ENCODE assay signal across 8 mouse cellular contexts in the genomic region with DNA sequence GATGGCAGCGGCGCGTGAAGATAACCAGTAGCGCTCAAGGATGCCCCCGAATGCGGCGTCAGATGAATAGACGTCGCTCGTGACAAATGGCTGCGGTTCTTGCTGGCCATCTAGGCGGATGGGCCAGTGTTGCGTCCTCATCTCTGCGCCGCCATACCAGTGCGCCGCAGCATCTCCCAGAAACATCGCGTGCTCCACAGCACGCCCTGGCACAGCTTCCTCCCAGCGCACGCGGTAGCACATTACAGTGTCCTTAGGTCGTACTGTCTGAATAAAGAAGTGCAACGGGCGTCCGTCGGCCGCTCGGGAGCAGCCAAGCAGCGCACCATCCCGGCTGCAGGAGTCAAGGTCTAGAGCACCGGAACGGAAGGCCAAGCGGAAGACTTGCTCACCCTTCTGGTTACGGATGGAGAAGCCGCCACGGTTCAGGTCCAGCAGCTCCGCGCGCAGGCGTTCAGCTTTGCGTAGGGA. TPM values are rescaled to one million over a fixed set of nuclear protein-coding genes. Genes with fewer than 3 reads are reported as not detected.
DNase-seq lines count a peak whose midpoint lies in the region; ATAC-seq lines count a peak whose summit lies in the region.

No protein-coding gene starts in this region.

- H3K4me2 ChIP-seq in intestine, embryonic 14.5 days (ENCODE audit: low read length), result peak overlapping the region; percentile 42
- H3K4me2 ChIP-seq in midbrain, embryonic 11.5 days, result peak overlapping the region; percentile 39

- 2% methylated on average over 43 of the region's 43 CpGs for WGBS in heart, embryonic 10.5 days
- WGBS in intestine, embryonic 14.5 days, result 8% methylated on average over 43 of the region's 43 CpGs
- WGBS in midbrain, embryonic 11.5 days, result 2% methylated on average over 43 of the region's 43 CpGs

- peaks cover 36% of the 10 kb centered on the region for H3K4me1 ChIP-seq in heart, embryonic 10.5 days
- peaks cover 17% of the 10 kb centered on the region; the same call in 1 of the 2 replicates for H3K4me1 ChIP-seq in intestine, embryonic 14.5 days (replicated peaks; ENCODE audit: control insufficient read depth, insufficient read depth, low read length)
- H3K4me1 ChIP-seq in midbrain, embryonic 11.5 days (ENCODE audit: control insufficient read depth, insufficient read depth, low read length), result peaks cover 30% of the 10 kb centered on the region

- H3K36me3 ChIP-seq in heart, embryonic 10.5 days, result no peaks in the 10 kb centered on the region
- no peaks in the 10 kb centered on the region for H3K36me3 ChIP-seq in intestine, embryonic 14.5 days (ENCODE audit: control insufficient read depth, insufficient read depth, low read length)
- H3K36me3 ChIP-seq in midbrain, embryonic 11.5 days (ENCODE audit: control insufficient read depth, insufficient read depth, low read length), result no peaks in the 10 kb centered on the region; the same call in 1 of the 2 replicates

- DNase-seq in heart, embryonic 10.5 days (ENCODE audit: low spot score), result no peak
- no peak for DNase-seq in heart, adult 8-10 months (ENCODE audit: low spot score)
- peak; percentile 73 for DNase-seq in intestine, embryonic 14.5 days (ENCODE audit: low spot score)
- DNase-seq in midbrain, embryonic 11.5 days (ENCODE audit: low spot score, missing footprints), result peak; percentile 96
- DNase-seq in left cerebral cortex, adult 9 months (ENCODE audit: low spot score in 2 of 2), result no peak
- no peak for DNase-seq in right cerebral cortex, postnatal 25 days
- DNase-seq in cerebellum, adult 11 months, result no peak

- no peak overlapping the region for H3K27ac ChIP-seq in heart, embryonic 10.5 days
- H3K27ac ChIP-seq in intestine, embryonic 14.5 days (ENCODE audit: low read depth), result no peak overlapping the region
- H3K27ac ChIP-seq in midbrain, embryonic 11.5 days (ENCODE audit: low read depth, low read length), result no peak overlapping the region

- H3K9me3 ChIP-seq in heart, embryonic 10.5 days, result no peaks in the 10 kb centered on the region
- H3K9me3 ChIP-seq in intestine, embryonic 14.5 days (ENCODE audit: control insufficient read depth, low read length), result no peaks in the 10 kb centered on the region
- H3K9me3 ChIP-seq in midbrain, embryonic 11.5 days (ENCODE audit: control insufficient read depth, low read length), result no peaks in the 10 kb centered on the region

- 0 out of 2 replicates have a peak, but pooled peaks have one; percentile 11 for ATAC-seq in common myeloid progenitor, adult 5-6 weeks (replicated peaks; ENCODE audit: low read depth, poor library complexity, severe bottlenecking)
- no peak for ATAC-seq in intestine, embryonic 14.5 days (replicated peaks; ENCODE audit: low FRiP score, low TSS enrichment, low read depth)
- ATAC-seq in midbrain, embryonic 11.5 days (ENCODE audit: low FRiP score), result no peak

- H3K4me3 ChIP-seq in heart, embryonic 10.5 days, result peak overlapping the region; percentile 56
- H3K4me3 ChIP-seq in intestine, embryonic 14.5 days (ENCODE audit: low read depth, low read length), result peak overlapping the region; percentile 31
- H3K4me3 ChIP-seq in midbrain, embryonic 11.5 days (ENCODE audit: low read depth, low read length), result peak overlapping the region; percentile 28

- peaks cover 87% of the 10 kb centered on the region for H3K27me3 ChIP-seq in heart, embryonic 10.5 days (ENCODE audit: insufficient read depth, poor library complexity, severe bottlenecking)
- peaks cover 59% of the 10 kb centered on the region for H3K27me3 ChIP-seq in intestine, embryonic 14.5 days (replicated peaks; ENCODE audit: control insufficient read depth, insufficient read depth, low read length)
- H3K27me3 ChIP-seq in midbrain, embryonic 11.5 days (ENCODE audit: control insufficient read depth, insufficient read depth, low read length), result peaks cover 56% of the 10 kb centered on the region

- H3K9ac ChIP-seq in intestine, embryonic 14.5 days (ENCODE audit: low read length), result no peak overlapping the region
- H3K9ac ChIP-seq in midbrain, embryonic 11.5 days (ENCODE audit: low read length), result peak overlapping the region; percentile 20; the same call in 1 of the 2 replicates

RNA-seq across cellular contexts. Expression of gene AI464131, which starts 3.9 kb away (rescaled TPM):
- 2.9 and 3.2 TPM in 2 replicates for polyA plus RNA-seq in heart, embryonic 10.5 days (2016; fragmentation: Nextera tagmentation; extraction: Ambion mirVana)
- total RNA-seq in heart, adult 8-10 months (2022), result 10 to 100 TPM; 12.6 to 16.0 (median 13.7) TPM
- 0.09 TPM in 1 of 2 replicates, not detected in the other for total RNA-seq in common myeloid progenitor, adult 5-6 weeks (2017)
- 6.1 and 6.9 TPM in 2 replicates for polyA plus RNA-seq in intestine, embryonic 14.5 days (2014; fragmentation: Nextera tagmentation; extraction: Ambion mirVana)
- 6.9 and 7.6 TPM in 2 replicates for polyA plus RNA-seq in midbrain, embryonic 11.5 days (2014; fragmentation: Nextera tagmentation; extraction: Ambion mirVana)

RNA-seq across cellular contexts. Expression of gene 1110017D15Rik, which starts 18.2 kb away (rescaled TPM):
- polyA plus RNA-seq in heart, embryonic 10.5 days (2016; fragmentation: Nextera tagmentation; extraction: Ambion mirVana), result 1.0 TPM in 1 of 2 replicates, not detected in the other
- under 1 TPM in 1 of 4 experiments, not detected in 3; 0.41 TPM for total RNA-seq in heart, adult 8-10 months (2022)
- 0.58 TPM in 1 of 2 replicates, not detected in the other for total RNA-seq in common myeloid progenitor, adult 5-6 weeks (2017)
- polyA plus RNA-seq in intestine, embryonic 14.5 days (2014; fragmentation: Nextera tagmentation; extraction: Ambion mirVana), result 0.61 and 0.83 TPM in 2 replicates
- polyA plus RNA-seq in midbrain, embryonic 11.5 days (2014; fragmentation: Nextera tagmentation; extraction: Ambion mirVana), result 3.6 and 4.6 TPM in 2 replicates

RNA-seq across cellular contexts. Expression of gene Nudt2, which starts 34.0 kb away (rescaled TPM):
- polyA plus RNA-seq in heart, embryonic 10.5 days (2016; fragmentation: Nextera tagmentation; extraction: Ambion mirVana), result 48.1 and 56.6 TPM in 2 replicates
- 10 to 100 TPM; 32.9 to 48.6 (median 39.2) TPM for total RNA-seq in heart, adult 8-10 months (2022)
- 21.6 and 32.4 TPM in 2 replicates for total RNA-seq in common myeloid progenitor, adult 5-6 weeks (2017)
- 57.7 and 58.7 TPM in 2 replicates for polyA plus RNA-seq in intestine, embryonic 14.5 days (2014; fragmentation: Nextera tagmentation; extraction: Ambion mirVana)
- polyA plus RNA-seq in midbrain, embryonic 11.5 days (2014; fragmentation: Nextera tagmentation; extraction: Ambion mirVana), result 70.2 and 70.3 TPM in 2 replicates

RNA-seq across cellular contexts. Expression of gene Kif24, which starts 34.3 kb away (rescaled TPM):
- polyA plus RNA-seq in heart, embryonic 10.5 days (2016; fragmentation: Nextera tagmentation; extraction: Ambion mirVana), result 6.9 and 9.1 TPM in 2 replicates
- total RNA-seq in heart, adult 8-10 months (2022), result under 1 TPM; 0.22 to 0.63 (median 0.43) TPM
- 10.0 and 22.2 TPM in 2 replicates for total RNA-seq in common myeloid progenitor, adult 5-6 weeks (2017)
- polyA plus RNA-seq in intestine, embryonic 14.5 days (2014; fragmentation: Nextera tagmentation; extraction: Ambion mirVana), result 5.9 and 7.4 TPM in 2 replicates
- 9.6 and 9.9 TPM in 2 replicates for polyA plus RNA-seq in midbrain, embryonic 11.5 days (2014; fragmentation: Nextera tagmentation; extraction: Ambion mirVana)

Comparison
In these comparisons a context has a peak if more than half of its experiments do, and no peak if none do; other contexts are left out.
1. DNase-seq: peak in intestine, embryonic 14.5 days (single experiment) and midbrain, embryonic 11.5 days (single experiment); none in heart, embryonic 10.5 days (single experiment), heart, adult 8-10 months (single experiment), left cerebral cortex, adult 9 months (0 of 2), right cerebral cortex, postnatal 25 days (single experiment) and cerebellum, adult 11 months (single experiment).
2. Peak in every context shown above with its lines, with median percentiles within 50 percentile points of each other: H3K4me3 ChIP-seq.